Mouse (Mus musculus): Measurements from ENCODE around the gene Abcc8.

The Abcc8 gene

GRCm38 (mm10) chr7:46110079-46110478 lies 69.8 kb downstream of the Abcc8 start:
- no peak for DNase-seq (ENCODE audit: low read depth in 2 of 2, low spot score in 2 of 2)

GRCm38 (mm10) chr7:46105484-46105883 lies 74.3 kb downstream of the Abcc8 start:
- no peak for DNase-seq (ENCODE audit: low read depth in 2 of 2, low spot score in 2 of 2)

GRCm38 (mm10) chr7:46104256-46104915 lies 75.4 kb downstream of the Abcc8 start:
- no peak for DNase-seq (ENCODE audit: low read depth in 2 of 2, low spot score in 2 of 2)

GRCm38 (mm10) chr7:46103771-46104170 lies 76.1 kb downstream of the Abcc8 start:
- DNase-seq (ENCODE audit: low read depth in 2 of 2, low spot score in 2 of 2) = no peak

GRCm38 (mm10) chr7:46103075-46103591 lies 76.7 kb downstream of the Abcc8 start:
- no peak for DNase-seq (ENCODE audit: low read depth in 2 of 2, low spot score in 2 of 2)

GRCm38 (mm10) chr7:46100563-46100962 lies 79.3 kb downstream of the Abcc8 start, which contains the start of gene Kcnj11:
TSS of gene Kcnj11 (minus strand) at chr7:46100764.
- DNase-seq (ENCODE audit: low read depth in 2 of 2, low spot score in 2 of 2) = peak; percentile 30 to 62

GRCm38 (mm10) chr7:46099682-46100081 lies 80.2 kb downstream of the Abcc8 start:
- no peak for DNase-seq (ENCODE audit: low read depth in 2 of 2, low spot score in 2 of 2)

GRCm38 (mm10) chr7:46098919-46099286 lies 80.9 kb downstream of the Abcc8 start:
- DNase-seq (ENCODE audit: low read depth in 2 of 2, low spot score in 2 of 2) = no peak

GRCm38 (mm10) chr7:46098221-46098918 lies 81.5 kb downstream of the Abcc8 start:
- DNase-seq (ENCODE audit: low read depth in 2 of 2, low spot score in 2 of 2) = no peak

- DNase-seq (ENCODE audit: low read depth in 2 of 2, low spot score in 2 of 2) = no peak
Measured at GRCm38 (mm10) chr7:46097319-46097783, 82.5 kb downstream of the Abcc8 start.

GRCm38 (mm10) chr7:46096136-46096535 lies 83.7 kb downstream of the Abcc8 start:
- peak; percentile 39 to 56 for DNase-seq (ENCODE audit: low read depth in 2 of 2, low spot score in 2 of 2)

GRCm38 (mm10) chr7:46092803-46093202 lies 87.0 kb downstream of the Abcc8 start:
- DNase-seq (ENCODE audit: low read depth in 2 of 2, low spot score in 2 of 2) = no peak

GRCm38 (mm10) chr7:46088241-46088640 lies 91.6 kb downstream of the Abcc8 start:
- no peak for DNase-seq (ENCODE audit: low read depth in 2 of 2, low spot score in 2 of 2)

GRCm38 (mm10) chr7:46086378-46086777 lies 93.5 kb downstream of the Abcc8 start:
- no peak for DNase-seq (ENCODE audit: low read depth in 2 of 2, low spot score in 2 of 2)

GRCm38 (mm10) chr7:46084839-46085513 lies 94.9 kb downstream of the Abcc8 start:
- no peak for DNase-seq (ENCODE audit: low read depth in 2 of 2, low spot score in 2 of 2)

- no peak for DNase-seq (ENCODE audit: low read depth in 2 of 2, low spot score in 2 of 2)
Measured at GRCm38 (mm10) chr7:46084024-46084423, 95.8 kb downstream of the Abcc8 start.

- no peak for DNase-seq (ENCODE audit: low read depth in 2 of 2, low spot score in 2 of 2)
Measured at GRCm38 (mm10) chr7:46077675-46078074, 102.2 kb downstream of the Abcc8 start.

- DNase-seq (ENCODE audit: low read depth in 2 of 2, low spot score in 2 of 2) = no peak
Measured at GRCm38 (mm10) chr7:46076844-46077243, 103.0 kb downstream of the Abcc8 start.

GRCm38 (mm10) chr7:46068831-46069230 lies 111.0 kb downstream of the Abcc8 start:
- DNase-seq (ENCODE audit: low read depth in 2 of 2, low spot score in 2 of 2) = no peak

GRCm38 (mm10) chr7:46063296-46063695 lies 116.5 kb downstream of the Abcc8 start:
- no peak for DNase-seq (ENCODE audit: low read depth in 2 of 2, low spot score in 2 of 2)

- no peak for DNase-seq (ENCODE audit: low read depth in 2 of 2, low spot score in 2 of 2)
Measured at GRCm38 (mm10) chr7:46061614-46062013, 118.2 kb downstream of the Abcc8 start.

- DNase-seq (ENCODE audit: low read depth in 2 of 2, low spot score in 2 of 2) = no peak
Measured at GRCm38 (mm10) chr7:46060688-46061087, 119.1 kb downstream of the Abcc8 start.
